Mouse (Mus musculus) liver, embryonic 12.5 days (tissue): Measurements from ENCODE around the gene Gclc. TPM values are rescaled to one million over a fixed set of nuclear protein-coding genes. Genes with fewer than 3 reads are reported as not detected.

Source experiments
- ATAC-seq: fragments of 200-750 bp; cut with Nextera tagmentation; 2 replicates; pipeline ENCODE4 v1.8.0; 2017; ENCODE audit warnings: moderate number of reproducible peaks, mild to moderate bottlenecking, moderate library complexity
- H3K27ac ChIP-seq: fragments of 300-500 bp; sonication (generic); 2 replicates; pipeline ENCODE4 v1.5.1; 2016; ENCODE audit warnings: mild to moderate bottlenecking
- H3K27me3 ChIP-seq: fragments of 300-500 bp; sonication (generic); replicated peaks from 2 replicates; pipeline ENCODE4 v1.6.1; 2016; ENCODE audit warnings: mild to moderate bottlenecking, moderate library complexity
- H3K36me3 ChIP-seq: fragments of 300-500 bp; sonication (generic); 2 replicates; pipeline ENCODE4 v1.6.1; 2016; ENCODE audit warnings: mild to moderate bottlenecking, moderate library complexity
- H3K4me1 ChIP-seq: fragments of 300-500 bp; sonication (generic); 2 replicates; pipeline ENCODE4 v1.6.1; 2016
- H3K4me2 ChIP-seq: fragments of 300-500 bp; sonication (generic); 2 replicates; pipeline ENCODE4 v1.6.1; 2016; ENCODE audit warnings: mild to moderate bottlenecking, moderate library complexity
- H3K4me3 ChIP-seq: fragments of 300-500 bp; sonication (generic); 2 replicates; pipeline ENCODE4 v1.5.1; 2016; ENCODE audit warnings: mild to moderate bottlenecking, moderate library complexity
- H3K9ac ChIP-seq: fragments of 300-500 bp; sonication (generic); 2 replicates; pipeline ENCODE4 v1.6.1; 2016; ENCODE audit warnings: mild to moderate bottlenecking, moderate library complexity
- H3K9me3 ChIP-seq: fragments of 300-500 bp; sonication (generic); replicated peaks from 2 replicates; pipeline ENCODE4 v1.6.1; 2016; ENCODE audit warnings: mild to moderate bottlenecking, moderate library complexity
- WGBS: fragments of 180-500 bp; shearing (Covaris S2); methylation state at CpG from one replicate; pipeline ENCODE4 v1.1.7; 2016; ENCODE audit not compliant: insufficient replicate concordance; 5-methylcytosine and 5-hydroxymethylcytosine counted together
- polyA plus RNA-seq: library from polyadenylated mRNA; unstranded; fragments of >200 nt; fragmentation: Nextera tagmentation; extraction: Ambion mirVana; gene quantifications from 2 replicates; pipeline ENCODE4 v1.2.1, GENCODE M21; 2016

Gclc gene
- polyA plus RNA-seq, 1 experiment from 2014 or later = 44.5 TPM

DNA sequence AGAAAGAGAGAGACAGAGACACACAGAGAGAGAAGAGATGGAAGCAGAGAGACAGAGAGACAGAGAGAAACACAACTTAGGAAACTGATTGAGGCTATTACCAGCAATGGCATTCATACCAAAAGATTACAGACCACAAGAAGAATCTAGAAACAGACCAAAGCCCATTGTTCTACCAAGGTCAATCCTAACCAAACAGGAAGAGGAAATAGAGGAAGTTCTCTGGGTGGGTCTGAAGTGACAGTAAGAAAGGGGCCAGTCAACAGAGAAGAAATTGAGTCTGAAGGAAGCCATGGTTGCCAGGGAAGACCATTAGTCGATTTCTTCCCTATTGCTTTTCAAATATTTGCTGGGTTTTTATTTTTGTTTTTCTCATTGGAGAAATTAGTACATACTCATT lies 81.4 kb downstream of the Gclc start:
- Histone ChIP-seq H3K9me3 (no peaks in the 10 kb centered on the region), H3K36me3 (no peaks in the 10 kb centered on the region), H3K27ac (no peak overlapping the region), H3K4me2 (no peak overlapping the region), H3K27me3 (no peaks in the 10 kb centered on the region), H3K4me3 (no peak overlapping the region), H3K9ac (no peak overlapping the region), H3K4me1 (0 out of 2 replicates have a peak, but pooled peaks cover 11% of the 10 kb centered on the region)
- WGBS = 40% methylated on average over 1 of the region's 1 CpGs
- ATAC-seq = no peak

DNA sequence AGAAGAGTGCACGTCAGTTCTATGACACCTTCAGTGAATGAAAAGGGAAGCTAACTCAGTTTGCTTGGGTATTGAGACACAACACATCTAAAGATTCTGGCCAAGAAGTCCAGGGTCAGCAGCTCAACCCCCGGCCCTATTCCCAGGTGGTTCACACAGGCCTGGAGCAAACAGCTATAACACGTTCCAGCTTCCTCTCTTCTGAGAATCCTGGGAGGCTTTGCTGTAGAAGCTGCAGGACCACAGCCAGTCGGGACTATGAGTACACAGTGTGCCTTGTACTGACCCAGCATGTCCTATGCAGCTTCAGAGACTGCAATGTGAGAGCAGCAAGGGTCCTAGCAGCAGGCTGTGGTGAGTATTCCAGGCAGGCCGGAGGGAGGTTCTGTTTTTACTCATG lies 84.3 kb downstream of the Gclc start:
- Histone ChIP-seq H3K9ac (no peak overlapping the region), H3K4me2 (no peak overlapping the region), H3K27ac (no peak overlapping the region), H3K36me3 (no peaks in the 10 kb centered on the region), H3K27me3 (no peaks in the 10 kb centered on the region; the same call in 1 of the 2 replicates), H3K4me3 (no peak overlapping the region), H3K9me3 (no peaks in the 10 kb centered on the region), H3K4me1 (0 out of 2 replicates have a peak, but pooled peaks cover 11% of the 10 kb centered on the region)
- WGBS = 59% methylated on average over 5 of the region's 5 CpGs
- no peak for ATAC-seq

Other genes with a start within 250 kb of the Gclc start
- 4.0 and 4.4 TPM in 2 replicates for gene Lrrc1, start 209.7 kb upstream of the Gclc start, polyA plus RNA-seq
- gene Klhl31, start 118.0 kb upstream of the Gclc start, polyA plus RNA-seq = 0.08 and 0.29 TPM in 2 replicates
- gene Elovl5, start 162.8 kb downstream of the Gclc start, polyA plus RNA-seq = 28.1 and 28.8 TPM in 2 replicates